Mouse (Mus musculus): ENCODE data around the gene Dph1.
"Not testable (repeated sequence)": the region's sequence is repeated elsewhere in the genome, so short reads cannot be mapped to it uniquely, and the experiment has no call there.

Dph1 gene

GRCm38 (mm10) chr11:75203926-75204325 lies 12.9 kb upstream of the Dph1 start:
- DNase-seq (ENCODE audit: low spot score): no peak

DNA sequence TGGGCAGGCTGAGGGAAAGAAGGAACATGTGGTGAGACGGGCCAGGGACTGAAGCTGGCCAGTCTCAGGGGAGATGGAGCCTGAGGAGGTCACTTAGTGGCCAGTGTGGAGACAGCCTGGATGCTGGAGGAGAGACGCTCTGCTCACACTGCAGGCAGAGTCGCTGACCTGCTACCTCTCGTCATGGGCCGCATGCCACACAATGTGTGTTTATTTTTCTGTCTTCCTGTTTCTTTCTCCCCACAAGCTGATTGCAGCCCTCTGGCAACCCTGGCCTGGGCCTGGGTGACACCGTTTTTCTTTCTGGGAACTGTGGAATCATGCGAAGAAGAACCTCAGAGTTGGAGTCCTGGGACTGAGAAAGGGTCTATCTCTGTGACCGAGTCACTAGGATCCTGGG lies 10.7 kb upstream of the Dph1 start:
- DNase-seq (ENCODE audit: low spot score): no peak

GRCm38 (mm10) chr11:75200935-75201334 lies 9.9 kb upstream of the Dph1 start:
- no peak for DNase-seq (ENCODE audit: low spot score)

DNA sequence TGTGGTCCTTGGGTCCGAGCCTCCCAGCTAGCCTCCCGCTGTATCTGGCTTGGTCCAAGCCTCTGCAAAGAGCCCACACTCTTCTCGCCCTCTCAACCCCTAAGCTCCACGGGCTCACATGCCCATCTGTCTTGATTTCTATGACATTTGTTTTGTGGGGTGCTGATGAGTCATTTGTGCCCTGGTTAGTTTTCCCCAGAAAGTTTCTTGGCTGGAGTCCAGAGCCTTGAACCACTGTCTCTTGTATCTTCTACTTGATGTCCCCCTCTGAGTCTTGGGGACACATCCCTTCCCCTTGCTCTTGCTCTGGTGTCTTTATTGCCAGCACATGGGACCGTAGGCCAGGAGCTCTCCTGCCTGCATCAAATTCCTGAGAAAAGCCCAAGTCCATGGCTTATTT lies 8.9 kb upstream of the Dph1 start:
- no peak for DNase-seq (ENCODE audit: low spot score)

GRCm38 (mm10) chr11:75198792-75199191 lies 7.8 kb upstream of the Dph1 start:
- DNase-seq (ENCODE audit: low spot score): no peak

GRCm38 (mm10) chr11:75197956-75198355 lies 6.9 kb upstream of the Dph1 start:
- no peak for DNase-seq (ENCODE audit: low spot score)

- DNase-seq (ENCODE audit: low spot score): no peak
Measured at GRCm38 (mm10) chr11:75196131-75196530, 5.1 kb upstream of the Dph1 start.

- DNase-seq (ENCODE audit: low spot score): peak; percentile 78
Measured at GRCm38 (mm10) chr11:75194850-75195461, 3.9 kb upstream of the Dph1 start.

DNA sequence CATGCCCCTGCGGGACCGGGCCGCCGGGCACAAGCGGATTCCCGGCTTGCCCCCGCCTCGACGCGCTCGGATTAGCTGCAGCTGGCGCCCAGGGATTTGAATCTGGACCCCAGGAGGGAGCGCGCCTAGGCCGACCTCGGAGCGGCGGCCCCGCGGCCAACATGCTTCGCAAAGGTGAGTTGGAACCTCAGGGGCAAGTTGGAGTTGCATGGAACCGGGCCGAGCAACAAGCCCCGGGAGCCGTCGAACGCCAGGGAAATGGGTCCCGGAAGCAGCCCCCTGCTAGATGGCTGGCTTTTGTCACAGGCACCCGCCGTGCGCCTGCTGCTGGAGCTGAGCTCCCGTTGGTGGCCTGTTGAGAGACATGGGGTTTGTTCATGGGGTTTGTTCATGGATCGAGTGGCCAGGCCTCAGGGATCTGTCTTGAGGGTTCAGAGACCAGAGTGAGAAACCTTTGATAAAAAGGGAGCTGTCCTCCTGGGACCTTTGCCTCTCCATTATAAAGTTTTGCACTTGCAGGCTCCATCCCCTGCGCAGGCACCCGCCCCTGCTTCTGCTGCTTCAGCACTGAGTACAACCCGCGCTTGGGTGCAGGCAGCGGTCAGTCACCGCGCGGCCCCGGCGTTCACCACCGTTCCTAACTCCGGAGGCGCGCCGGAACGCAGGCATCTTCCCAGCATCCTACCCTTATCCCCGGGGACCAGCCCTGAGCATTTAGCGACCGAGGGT lies 3.2 kb upstream of the Dph1 start:
- DNase-seq (ENCODE audit: low spot score): no peak

GRCm38 (mm10) chr11:75193256-75194071 lies 2.4 kb upstream of the Dph1 start, which contains the start of gene Rtn4rl1:
Gene Rtn4rl1, plus strand, starts transcription at chr11:75193783.
- DNase-seq (ENCODE audit: low spot score): peak; percentile 68

- peak; percentile 82 for DNase-seq (ENCODE audit: low spot score)
Measured at GRCm38 (mm10) chr11:75192336-75193214, 1.5 kb upstream of the Dph1 start.

DNA sequence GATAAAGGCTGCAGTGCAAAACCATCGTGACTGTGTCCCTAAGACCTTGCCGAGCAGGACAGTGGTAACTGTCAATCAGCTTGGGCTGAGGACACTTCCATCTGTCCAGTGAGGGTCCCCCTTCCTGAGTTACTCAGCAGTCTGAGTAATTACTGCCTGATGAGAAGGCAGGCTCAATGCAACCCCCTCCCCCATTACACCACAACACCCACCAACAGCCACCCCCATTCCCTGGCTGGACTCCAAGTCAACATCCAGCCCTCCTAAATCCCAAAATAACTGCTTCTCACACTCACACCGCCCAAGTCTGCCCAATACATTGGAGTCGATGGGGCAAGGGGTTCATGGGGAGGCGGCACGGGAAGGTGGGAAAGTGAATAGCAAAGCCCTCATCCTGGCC lies 800 bp upstream of the Dph1 start:
- no peak for DNase-seq (ENCODE audit: low spot score)

DNA sequence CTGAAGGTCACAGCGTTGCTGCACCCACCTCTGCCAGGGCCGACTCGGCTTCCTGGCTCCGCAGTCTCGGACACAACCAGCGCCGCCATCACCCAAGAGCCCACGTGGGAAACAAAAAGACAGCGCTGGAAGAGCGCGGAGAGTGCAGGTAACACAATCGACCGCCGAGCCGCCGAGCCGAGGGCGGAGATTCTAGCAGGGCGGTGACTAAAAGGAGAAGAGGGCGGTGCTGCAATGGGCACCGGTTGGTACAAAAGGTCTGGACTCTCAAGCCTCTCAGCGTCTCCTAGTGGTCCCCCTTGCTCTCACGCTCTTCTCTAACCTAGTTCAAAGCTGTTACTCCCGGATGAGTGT lies 693 bp downstream of the Dph1 start:
- peak; percentile 92 for DNase-seq (ENCODE audit: low spot score)

DNA sequence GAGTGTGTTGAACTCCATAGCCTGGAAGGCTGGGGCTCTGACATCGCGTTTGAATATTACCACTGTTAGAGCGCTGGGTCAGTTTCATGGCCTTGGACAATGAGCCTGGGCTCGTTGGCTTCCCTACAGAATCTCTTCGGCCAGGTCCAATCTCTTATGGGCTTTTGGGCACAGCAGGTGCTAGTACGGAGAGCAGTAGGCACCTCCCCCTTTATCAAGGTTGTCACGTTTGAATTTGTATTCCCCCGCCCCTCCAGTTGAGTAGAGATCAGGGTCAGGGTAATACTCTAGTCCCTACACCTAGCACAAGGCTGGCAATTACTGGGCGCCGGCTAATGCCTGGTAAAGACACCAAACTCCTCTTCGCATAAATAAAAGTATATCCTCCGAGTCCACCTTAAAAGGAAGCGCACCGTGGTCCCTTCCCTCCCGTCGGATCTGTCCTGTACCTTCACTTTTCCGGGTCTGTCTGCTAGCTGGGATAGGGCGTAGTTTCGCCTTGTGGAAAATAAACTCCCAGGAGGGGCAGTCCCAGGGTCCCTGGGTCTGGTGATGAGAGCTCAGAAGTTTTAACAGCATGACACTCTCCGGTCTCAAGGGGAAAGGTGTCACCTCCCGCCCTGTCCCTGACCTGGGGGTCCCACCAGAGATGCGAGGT lies 1.2 kb downstream of the Dph1 start:
- DNase-seq (ENCODE audit: low spot score): no peak

- DNase-seq (ENCODE audit: low spot score): no peak
Measured at GRCm38 (mm10) chr11:75184986-75185385, 6.1 kb downstream of the Dph1 start.

DNA sequence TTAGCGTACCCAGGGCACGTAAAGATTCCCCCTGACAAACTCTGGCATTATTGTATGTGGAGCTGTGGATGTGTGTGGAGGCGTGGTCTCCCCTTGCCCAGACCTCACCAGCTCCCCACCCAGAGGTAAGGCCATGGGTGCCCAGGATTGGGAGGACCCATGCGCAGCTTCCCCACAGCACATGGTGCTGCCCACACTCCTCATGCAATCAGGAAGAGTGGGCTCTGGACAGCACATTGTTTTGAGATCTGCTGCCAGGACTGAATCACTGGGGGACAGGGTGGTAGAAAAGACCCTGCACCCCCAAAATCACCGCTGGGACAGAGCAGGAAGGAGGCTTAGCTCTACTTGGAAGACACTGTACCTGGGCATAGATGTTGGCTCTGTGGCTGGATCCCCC lies 6.5 kb downstream of the Dph1 start:
- DNase-seq (ENCODE audit: low spot score): no peak

- no peak for DNase-seq (ENCODE audit: low spot score)
Measured at GRCm38 (mm10) chr11:75183917-75184570, 7.0 kb downstream of the Dph1 start.

GRCm38 (mm10) chr11:75178672-75179208 lies 12.3 kb downstream of the Dph1 start, which contains the start of gene Ovca2:
Gene Ovca2, minus strand, starts transcription at chr11:75178835.
- peak; percentile 92 for DNase-seq (ENCODE audit: low spot score)

DNA sequence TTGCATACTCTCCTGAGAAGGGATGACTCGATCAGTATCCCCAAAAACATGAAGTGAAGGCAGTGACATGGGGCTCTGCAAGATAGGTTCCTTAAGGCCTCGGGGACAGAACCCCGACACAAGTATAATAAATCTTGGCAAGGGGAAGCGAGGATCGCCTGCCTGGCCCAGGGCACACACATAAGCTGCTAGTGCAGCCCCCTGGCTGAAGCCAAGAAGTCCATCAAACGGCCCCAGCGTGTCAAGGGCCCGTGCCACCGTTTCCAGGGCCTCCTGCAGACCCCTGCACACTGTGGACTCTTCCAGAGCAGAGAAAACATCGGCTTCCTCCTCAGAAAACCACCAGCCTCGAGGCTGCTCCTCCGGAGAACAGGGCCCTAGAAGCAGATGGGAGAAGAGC lies 13.0 kb downstream of the Dph1 start:
- DNase-seq (ENCODE audit: low spot score): no peak

DNA sequence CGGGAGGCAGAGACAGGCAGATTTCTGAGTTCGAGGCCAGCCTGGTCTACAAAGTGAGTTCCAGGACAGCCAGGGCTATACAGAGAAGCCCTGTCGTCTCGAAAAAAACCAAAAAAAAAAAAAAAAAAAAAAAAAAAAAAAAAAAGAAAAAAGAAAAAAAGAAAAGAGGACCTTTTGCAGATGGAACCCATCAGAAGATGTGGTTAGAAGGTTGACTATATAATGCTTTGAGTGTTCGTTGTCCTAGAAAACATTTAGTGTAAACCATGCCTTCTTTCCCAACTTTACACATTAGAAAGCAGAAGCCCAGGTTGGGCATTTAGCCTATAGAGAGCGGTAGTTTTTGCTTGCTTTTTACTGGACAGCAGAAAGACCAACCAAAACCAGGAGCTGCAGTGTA lies 16.5 kb downstream of the Dph1 start:
- not testable (repeated sequence) for DNase-seq (ENCODE audit: low spot score)

DNA sequence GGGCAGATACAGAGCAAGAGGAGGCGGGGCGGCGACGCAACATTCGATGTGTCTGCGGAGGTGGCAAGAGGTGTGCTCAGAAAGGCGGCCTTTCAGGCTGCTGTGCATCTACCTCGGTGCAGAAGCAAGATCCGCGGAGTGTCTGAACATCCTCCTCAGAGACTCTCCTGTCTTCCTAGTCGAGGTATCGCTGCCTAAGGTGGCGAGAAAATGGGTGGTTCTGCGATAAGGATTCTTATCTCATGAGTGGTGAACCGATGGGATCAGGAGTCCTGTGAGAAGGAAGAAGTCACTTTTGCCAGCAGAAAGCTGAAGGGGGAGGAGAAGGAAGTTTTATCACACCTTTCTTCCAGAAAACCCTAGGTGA lies 17.3 kb downstream of the Dph1 start:
- no peak for DNase-seq (ENCODE audit: low spot score)

Data from retina, embryonic 14.5 days (tissue).